Mouse (Mus musculus) limb, embryonic 13.5 days (tissue): ENCODE data around the gene Ubr4. TPM values are rescaled to one million over a fixed set of nuclear protein-coding genes. Genes with fewer than 3 reads are reported as not detected.

Experiments used
- ATAC-seq: fragments of 200-750 bp; cut with Nextera tagmentation; 2 replicates; pipeline ENCODE4 v1.8.0; 2017; ENCODE audit warnings: low read depth, moderate number of reproducible peaks, moderate TSS enrichment; ENCODE audit not compliant: low FRiP score
- H3K27ac ChIP-seq: fragments of 300-500 bp; sonication (generic); 2 replicates; pipeline ENCODE4 v1.5.1; 2015; ENCODE audit warnings: inconsistent platforms, mild to moderate bottlenecking, moderate library complexity
- H3K27me3 ChIP-seq: fragments of 300-500 bp; sonication (generic); 2 replicates; pipeline ENCODE4 v1.6.1; 2015; ENCODE audit warnings: mild to moderate bottlenecking, inconsistent platforms
- H3K36me3 ChIP-seq: fragments of 300-500 bp; sonication (generic); 2 replicates; pipeline ENCODE4 v1.6.1; 2015; ENCODE audit warnings: inconsistent platforms, mild to moderate bottlenecking, moderate library complexity
- H3K4me1 ChIP-seq: fragments of 300-500 bp; sonication (generic); 2 replicates; pipeline ENCODE4 v1.6.1; 2015; ENCODE audit warnings: inconsistent platforms
- H3K4me2 ChIP-seq: fragments of 300-500 bp; sonication (generic); replicated peaks from 2 replicates; pipeline ENCODE4 v1.6.1; 2015; ENCODE audit warnings: inconsistent platforms, mild to moderate bottlenecking, moderate library complexity
- H3K4me3 ChIP-seq: fragments of 300-500 bp; sonication (generic); 2 replicates; pipeline ENCODE4 v1.5.1; 2015; ENCODE audit warnings: moderate library complexity, mild to moderate bottlenecking, inconsistent platforms
- H3K9ac ChIP-seq: fragments of 300-500 bp; sonication (generic); 2 replicates; pipeline ENCODE4 v1.6.1; 2015; ENCODE audit warnings: mild to moderate bottlenecking, inconsistent platforms
- H3K9me3 ChIP-seq: fragments of 300-500 bp; sonication (generic); 2 replicates; pipeline ENCODE4 v1.6.1; 2016; ENCODE audit warnings: inconsistent platforms
- WGBS: fragments of 180-500 bp; shearing (Covaris S2); methylation state at CpG from one replicate; pipeline ENCODE4 v1.1.7; 2015; 5-methylcytosine and 5-hydroxymethylcytosine counted together
- polyA plus RNA-seq: library from polyadenylated mRNA; unstranded; fragments of >200 nt; fragmentation: Nextera tagmentation; extraction: Ambion mirVana; gene quantifications from 2 replicates; pipeline ENCODE4 v1.2.1, GENCODE M21; 2015

Gene Ubr4
- 75.6 and 78.3 TPM in 2 replicates for polyA plus RNA-seq

DNA sequence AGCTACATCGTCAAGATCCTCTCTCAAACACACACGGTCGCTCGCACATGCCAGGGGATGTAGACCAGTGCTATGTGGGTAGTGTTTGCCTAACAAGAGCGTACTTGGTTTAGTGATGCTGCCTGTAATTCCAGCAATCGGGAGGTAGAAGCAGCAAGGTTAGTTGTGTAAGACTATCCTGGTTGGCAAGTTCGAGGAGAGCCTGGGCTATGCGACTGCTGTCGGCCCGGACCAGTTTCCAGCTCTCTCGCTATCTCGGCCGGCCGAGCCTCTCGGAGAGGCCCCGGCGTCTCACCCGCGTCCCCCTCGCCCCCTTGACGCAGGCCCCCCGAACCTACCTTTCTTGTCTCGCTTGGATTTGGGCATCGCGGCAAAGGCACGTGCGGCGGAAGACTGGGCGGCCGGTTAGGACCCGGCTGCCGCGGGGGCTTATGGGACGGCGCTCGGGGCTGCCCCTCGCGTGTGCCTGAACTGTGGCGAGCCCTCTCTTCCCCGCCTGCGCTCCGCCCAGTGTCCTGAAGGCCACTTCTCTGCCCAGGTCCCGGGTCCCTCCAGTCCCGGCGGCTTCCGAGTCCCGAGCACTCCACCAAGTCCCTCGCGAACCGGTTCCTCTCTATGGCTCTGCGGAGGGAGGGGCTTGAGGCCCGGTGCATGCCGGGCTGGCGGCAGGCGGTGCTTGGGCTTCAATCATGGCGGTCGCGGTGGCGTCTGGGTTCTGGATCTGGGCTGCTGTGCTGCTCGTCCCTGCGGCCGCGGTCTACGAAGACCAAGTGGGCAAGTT lies at the start of gene Ubr4, which contains the start of the genes Mrto4 and Emc1:
Gene Ubr4, plus strand, starts transcription at position 679 of the 781 bp plus-strand sequence.
Gene Mrto4, minus strand, starts transcription at position 646 of the 781 bp plus-strand sequence.
Gene Emc1, plus strand, starts transcription at position 657 of the 781 bp plus-strand sequence.
- H3K4me3 ChIP-seq: peak within 1 kb of the TSS; percentile 87
- H3K4me2 ChIP-seq: peak within 1 kb of the TSS; percentile 97
- H3K4me1 ChIP-seq: peaks cover 21% of the 10 kb centered on the region
- peak; percentile 96 for ATAC-seq
- H3K27ac ChIP-seq: peak within 1 kb of the TSS; percentile 93
- no peaks in the 10 kb centered on the region for H3K9me3 ChIP-seq
- no peaks in the 10 kb centered on the region for H3K27me3 ChIP-seq
- under 1% methylated on average over 64 of the region's 64 CpGs for WGBS
- H3K36me3 ChIP-seq: peaks cover 58% of the 10 kb centered on the region
- peak within 1 kb of the TSS; percentile 93 for H3K9ac ChIP-seq

DNA sequence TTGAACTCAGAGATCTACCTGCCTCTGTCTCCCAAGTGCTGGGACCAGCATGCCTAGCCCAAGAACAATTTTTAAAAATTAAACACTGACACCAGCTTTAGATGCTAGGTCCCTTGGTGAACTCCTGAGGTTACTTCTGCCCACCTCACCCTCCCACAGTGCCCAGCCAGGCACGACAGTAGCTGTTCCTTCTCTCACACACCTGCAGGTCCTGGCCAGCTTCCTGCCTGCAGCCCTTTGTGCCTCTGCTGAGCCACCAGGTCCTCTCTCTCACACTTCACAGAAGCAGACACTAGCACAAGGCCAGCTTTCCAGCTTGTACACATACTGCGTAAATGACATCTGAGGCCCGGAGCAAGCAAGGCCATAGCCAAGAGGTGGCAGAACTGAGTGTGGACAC lies 46.9 kb upstream of the Ubr4 start:
- H3K36me3 ChIP-seq: peaks cover 57% of the 10 kb centered on the region
- H3K4me3 ChIP-seq: no peak overlapping the region
- H3K9ac ChIP-seq: no peak overlapping the region
- no peaks in the 10 kb centered on the region for H3K9me3 ChIP-seq
- peaks cover 13% of the 10 kb centered on the region for H3K4me1 ChIP-seq
- ATAC-seq: no peak
- H3K27me3 ChIP-seq: no peaks in the 10 kb centered on the region
- H3K4me2 ChIP-seq: no peak overlapping the region
- 91% methylated on average over 3 of the region's 3 CpGs for WGBS
- H3K27ac ChIP-seq: no peak overlapping the region

DNA sequence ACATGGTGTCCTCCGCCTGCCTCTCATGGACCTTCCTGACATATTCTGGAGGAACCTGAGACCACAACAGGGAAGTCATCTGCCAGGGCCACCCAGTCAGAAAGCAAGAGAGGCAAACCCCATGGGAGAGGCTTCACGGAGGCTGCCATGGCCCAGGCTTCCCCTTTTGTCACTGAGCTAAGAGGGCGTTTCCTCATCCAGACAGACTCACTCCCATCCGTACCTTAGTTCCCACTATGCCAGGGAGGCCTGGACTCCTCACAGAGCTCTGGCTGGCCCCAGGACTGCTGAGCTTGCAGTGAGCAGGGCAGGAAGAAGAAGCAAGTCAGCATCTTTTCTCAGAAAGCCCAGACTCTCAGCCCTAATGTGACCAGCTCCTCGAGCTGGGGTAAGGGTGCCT lies 44.5 kb upstream of the Ubr4 start:
- peaks cover 28% of the 10 kb centered on the region for H3K4me1 ChIP-seq
- H3K36me3 ChIP-seq: peaks cover 33% of the 10 kb centered on the region
- no peak overlapping the region for H3K4me2 ChIP-seq
- no peak for ATAC-seq
- no peak overlapping the region for H3K9ac ChIP-seq
- H3K9me3 ChIP-seq: no peaks in the 10 kb centered on the region
- no peak overlapping the region for H3K4me3 ChIP-seq
- H3K27me3 ChIP-seq: no peaks in the 10 kb centered on the region
- WGBS: 81% methylated on average over 5 of the region's 5 CpGs
- no peak overlapping the region for H3K27ac ChIP-seq

DNA sequence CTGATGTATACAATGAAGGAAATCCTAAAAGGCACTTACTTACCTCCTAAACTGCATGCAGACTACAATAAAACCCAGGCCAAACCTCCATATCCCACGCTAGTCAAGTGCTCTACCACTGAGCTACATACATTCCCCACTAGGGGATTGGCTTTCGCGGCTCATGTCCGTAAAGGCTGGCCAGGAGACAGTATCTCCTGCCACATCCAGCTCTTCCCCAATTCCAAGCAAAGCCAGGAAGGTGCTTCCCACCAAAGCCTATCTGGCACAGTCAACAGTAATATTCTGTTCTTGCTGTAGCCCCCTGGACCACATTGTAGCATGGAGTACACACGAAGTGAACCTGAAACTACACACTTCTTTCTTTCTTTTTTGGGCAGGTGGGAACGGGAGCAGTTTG lies 42.8 kb upstream of the Ubr4 start:
- Histone ChIP-seq H3K27me3 (no peaks in the 10 kb centered on the region), H3K4me2 (peak overlapping the region; percentile 98), H3K36me3 (peaks cover 39% of the 10 kb centered on the region), H3K9ac (peak overlapping the region; percentile 99), H3K4me3 (peak overlapping the region; percentile 96), H3K27ac (no peak overlapping the region), H3K4me1 (peaks cover 28% of the 10 kb centered on the region), H3K9me3 (no peaks in the 10 kb centered on the region)
- no peak for ATAC-seq
- 14% methylated on average over 6 of the region's 6 CpGs for WGBS

DNA sequence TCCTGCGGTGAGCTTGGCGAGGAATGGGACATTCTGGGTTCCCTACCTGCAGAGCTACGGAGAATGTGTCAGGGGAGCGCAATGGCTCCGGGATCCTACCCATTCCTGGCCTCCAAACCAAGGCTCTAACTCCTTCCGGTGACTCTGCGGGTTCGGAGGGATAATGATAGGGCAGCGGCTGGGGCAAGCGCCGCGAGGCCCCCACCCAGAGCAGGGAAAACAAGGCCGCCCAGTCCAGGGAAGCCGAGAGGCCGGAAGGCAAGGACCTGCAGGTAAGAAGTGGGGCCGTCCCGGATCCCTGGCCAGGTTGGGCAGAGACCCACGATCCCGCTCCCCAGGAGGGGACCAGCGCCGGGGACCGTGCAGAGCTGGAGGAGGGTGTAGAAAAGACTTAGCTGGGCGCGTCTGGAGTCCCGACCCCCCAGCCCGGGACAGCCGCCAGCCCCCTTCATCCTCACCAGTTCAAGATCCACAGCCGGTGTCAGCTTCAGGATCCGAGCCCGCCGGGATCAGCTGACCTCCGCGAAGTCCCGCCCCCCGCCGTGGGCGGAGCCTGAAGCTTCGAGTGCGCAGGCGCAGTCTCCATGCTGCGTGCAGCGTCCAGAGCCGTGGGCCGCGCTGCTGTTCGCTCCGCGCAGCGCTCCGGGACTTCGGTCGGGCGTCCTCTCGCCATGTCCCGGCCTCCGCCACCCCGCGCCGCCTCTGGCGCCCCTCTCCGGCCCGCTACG lies 42.1 kb upstream of the Ubr4 start, which contains the start of the genes Pqlc2 and Akr7a5:
Gene Pqlc2, minus strand, starts transcription at position 538 of the 728 bp plus-strand sequence.
Gene Akr7a5, plus strand, starts transcription at position 574 of the 728 bp plus-strand sequence.
- Histone ChIP-seq H3K9me3 (no peaks in the 10 kb centered on the region), H3K27me3 (no peaks in the 10 kb centered on the region), H3K9ac (peak within 1 kb of the TSS; percentile 99), H3K4me1 (peaks cover 28% of the 10 kb centered on the region), H3K27ac (peak within 1 kb of the TSS; percentile 70; the same call in 1 of the 2 replicates), H3K36me3 (peaks cover 39% of the 10 kb centered on the region), H3K4me2 (peak within 1 kb of the TSS; percentile 98), H3K4me3 (peak within 1 kb of the TSS; percentile 96)
- peak; percentile 89 for ATAC-seq
- WGBS: under 1% methylated on average over 63 of the region's 63 CpGs

DNA sequence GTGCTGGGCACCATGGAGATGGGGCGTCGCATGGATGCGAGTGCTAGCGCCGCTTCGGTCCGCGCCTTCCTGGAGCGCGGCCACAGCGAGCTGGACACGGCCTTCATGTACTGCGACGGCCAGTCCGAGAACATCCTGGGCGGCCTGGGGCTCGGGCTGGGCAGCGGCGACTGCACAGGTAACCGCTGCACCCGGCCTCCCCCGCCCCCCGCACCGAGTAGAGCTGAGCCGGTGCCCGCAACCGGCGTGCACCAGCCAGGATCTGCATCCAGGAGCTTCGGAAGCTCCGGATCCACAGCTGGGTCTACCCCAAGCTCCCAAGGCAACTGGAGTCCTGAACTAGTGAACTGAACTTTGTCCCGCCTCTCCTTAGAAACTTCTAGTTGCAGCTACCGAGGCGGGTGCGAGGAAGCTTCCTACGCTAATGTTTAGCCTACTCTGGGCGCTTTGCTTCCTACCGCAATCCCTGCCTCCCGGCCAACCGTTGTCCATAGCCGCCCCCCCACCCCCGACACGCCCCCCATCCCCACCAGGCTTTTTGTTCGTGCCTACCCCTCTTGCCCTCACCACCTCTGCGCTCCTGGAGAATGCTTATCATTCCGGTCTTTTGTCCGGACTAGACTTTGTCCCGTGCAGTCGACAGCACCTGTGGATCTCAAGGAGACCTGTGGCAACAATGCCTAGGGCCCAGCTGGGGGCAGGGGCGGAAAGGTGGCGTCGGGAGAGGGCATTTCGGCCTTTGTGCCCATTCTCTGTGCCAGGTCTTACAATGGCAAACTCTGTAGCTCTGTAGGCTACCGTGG lies 41.3 kb upstream of the Ubr4 start:
- Histone ChIP-seq H3K4me3 (peak overlapping the region; percentile 96), H3K4me2 (peak overlapping the region; percentile 98), H3K9me3 (no peaks in the 10 kb centered on the region), H3K4me1 (peaks cover 28% of the 10 kb centered on the region), H3K36me3 (peaks cover 39% of the 10 kb centered on the region), H3K27ac (peak overlapping the region; percentile 70; the same call in 1 of the 2 replicates), H3K9ac (peak overlapping the region; percentile 99), H3K27me3 (no peaks in the 10 kb centered on the region)
- peak; percentile 75 for ATAC-seq
- under 1% methylated on average over 51 of the region's 53 CpGs for WGBS

DNA sequence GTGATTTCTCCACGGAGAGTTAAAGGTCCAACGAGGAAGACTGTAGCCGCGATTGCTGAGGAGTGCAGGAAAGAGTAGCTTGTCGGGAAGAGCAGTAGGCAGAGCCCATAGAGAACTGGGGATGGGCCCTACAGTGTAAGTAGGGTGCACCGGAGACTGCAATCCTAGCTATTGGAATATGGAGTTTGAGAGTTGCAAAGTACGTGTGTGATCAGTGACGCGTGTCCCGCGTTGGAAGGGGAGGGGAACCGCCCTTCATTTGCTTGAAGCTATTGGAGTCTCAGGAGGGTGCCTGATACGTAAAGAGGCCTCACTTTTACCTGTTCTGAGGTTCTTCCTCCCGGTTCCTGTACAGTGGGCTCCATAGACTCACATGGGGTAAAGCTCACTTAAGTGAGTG lies 40.7 kb upstream of the Ubr4 start:
- WGBS: 23% methylated on average over 14 of the region's 14 CpGs
- peak overlapping the region; percentile 96 for H3K4me3 ChIP-seq

DNA sequence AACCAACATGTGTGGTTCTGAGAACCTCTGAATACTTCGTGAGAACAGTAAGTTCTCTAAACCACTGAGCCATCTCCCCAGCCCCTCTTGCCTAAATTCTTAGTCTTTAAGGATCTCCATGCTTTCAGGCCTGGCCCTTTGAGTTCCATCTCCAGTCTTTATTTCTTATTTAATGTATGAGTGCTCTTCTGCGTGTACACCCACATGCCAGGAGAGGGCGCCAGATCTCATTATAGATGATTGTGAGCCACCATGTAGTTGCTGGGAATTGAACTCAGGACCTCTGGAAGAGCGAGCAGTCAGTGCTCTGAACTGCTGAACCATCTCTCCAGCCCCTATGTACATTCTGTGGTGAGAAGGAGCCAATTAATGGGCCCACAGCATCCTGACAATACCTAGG lies 39.8 kb upstream of the Ubr4 start:
- ATAC-seq: no peak
- Histone ChIP-seq H3K4me3 (no peak overlapping the region), H3K9me3 (no peaks in the 10 kb centered on the region), H3K36me3 (peaks cover 40% of the 10 kb centered on the region), H3K27ac (no peak overlapping the region), H3K9ac (no peak overlapping the region), H3K27me3 (no peaks in the 10 kb centered on the region), H3K4me1 (peaks cover 28% of the 10 kb centered on the region), H3K4me2 (peak overlapping the region; percentile 98)
- WGBS: 64% methylated on average over 4 of the region's 4 CpGs

More for the DNA sequence above, 40.7 kb upstream of the Ubr4 start:
- H3K36me3 ChIP-seq: peaks cover 37% of the 10 kb centered on the region
- peak overlapping the region; percentile 98 for H3K4me2 ChIP-seq
- peak overlapping the region; percentile 99 for H3K9ac ChIP-seq
- no peak overlapping the region for H3K27ac ChIP-seq
- ATAC-seq: no peak
- H3K27me3 ChIP-seq: no peaks in the 10 kb centered on the region
- peaks cover 28% of the 10 kb centered on the region for H3K4me1 ChIP-seq
- H3K9me3 ChIP-seq: no peaks in the 10 kb centered on the region

DNA sequence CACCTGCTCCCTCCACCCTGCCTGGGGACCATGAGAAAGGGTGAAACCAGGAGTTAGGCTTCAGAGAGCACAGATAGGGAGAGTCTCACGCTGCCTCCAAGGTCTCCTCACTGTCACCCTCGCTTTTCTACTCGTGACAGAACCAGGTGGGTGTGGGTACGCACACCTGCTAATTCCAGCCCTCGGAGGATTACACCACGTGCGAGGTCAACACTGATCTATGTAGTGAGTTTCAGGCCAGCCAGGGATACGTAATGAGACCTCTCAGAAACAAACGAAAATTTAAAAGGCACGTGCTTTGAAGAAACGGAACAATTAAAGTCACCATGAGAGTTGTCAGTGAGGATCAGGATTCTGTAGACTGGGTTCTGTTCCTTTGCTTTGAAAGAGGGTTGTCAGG lies 34.0 kb upstream of the Ubr4 start:
- 90% methylated on average over 11 of the region's 11 CpGs for WGBS
- peaks cover 62% of the 10 kb centered on the region for H3K36me3 ChIP-seq
- ATAC-seq: no peak
- H3K9ac ChIP-seq: no peak overlapping the region
- H3K4me2 ChIP-seq: no peak overlapping the region
- H3K4me3 ChIP-seq: no peak overlapping the region
- H3K4me1 ChIP-seq: no peaks in the 10 kb centered on the region
- no peak overlapping the region for H3K27ac ChIP-seq
- no peaks in the 10 kb centered on the region for H3K27me3 ChIP-seq
- H3K9me3 ChIP-seq: no peaks in the 10 kb centered on the region

DNA sequence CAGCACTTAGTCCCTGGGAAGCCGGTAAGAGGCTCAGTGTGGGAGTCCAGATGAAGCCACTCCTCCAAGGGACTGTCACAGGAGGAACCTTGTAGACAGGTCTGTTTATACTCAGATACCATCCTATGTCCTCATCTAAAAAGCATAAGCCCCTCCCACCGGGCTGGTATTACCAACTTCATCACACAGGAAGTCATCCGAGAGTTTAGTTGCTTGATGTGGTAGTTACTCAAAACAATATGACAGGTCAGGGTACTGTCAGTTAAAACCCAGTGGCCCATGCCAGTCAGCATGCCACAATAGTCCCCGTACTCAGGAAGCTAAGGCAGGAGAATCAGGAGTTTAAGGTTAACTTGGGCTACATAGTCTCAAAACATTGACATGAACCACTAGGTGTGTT lies 32.7 kb upstream of the Ubr4 start:
- Histone ChIP-seq H3K9ac (no peak overlapping the region), H3K9me3 (no peaks in the 10 kb centered on the region), H3K4me3 (no peak overlapping the region), H3K27me3 (no peaks in the 10 kb centered on the region), H3K4me2 (no peak overlapping the region), H3K36me3 (peaks cover 52% of the 10 kb centered on the region), H3K4me1 (no peaks in the 10 kb centered on the region), H3K27ac (no peak overlapping the region)
- WGBS: 92% methylated on average over 4 of the region's 4 CpGs
- no peak for ATAC-seq

DNA sequence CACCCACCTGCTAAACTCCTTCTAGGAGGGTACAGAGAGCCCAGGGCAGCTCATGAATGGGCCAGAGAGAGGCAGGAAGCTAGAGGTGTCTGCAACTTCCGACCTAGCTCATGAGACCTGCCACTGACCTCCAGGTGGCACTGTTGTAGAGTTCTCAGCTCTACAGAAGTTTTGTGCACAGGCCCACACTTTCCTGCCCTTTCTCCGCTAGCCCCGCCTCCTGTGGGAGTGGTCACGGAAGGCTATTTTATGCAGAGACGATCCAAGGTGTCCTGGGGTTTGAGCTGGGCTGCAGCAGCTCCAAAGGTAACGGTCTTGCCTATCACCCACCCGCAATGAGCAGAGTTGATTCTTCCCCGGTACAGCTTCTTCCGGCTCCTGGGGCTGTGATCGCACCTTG lies 21.8 kb upstream of the Ubr4 start:
- peak overlapping the region; percentile 27 for H3K4me3 ChIP-seq
- peak overlapping the region; percentile 50 for H3K4me2 ChIP-seq
- no peak overlapping the region for H3K27ac ChIP-seq
- no peak overlapping the region for H3K9ac ChIP-seq
- H3K27me3 ChIP-seq: peaks cover 7% of the 10 kb centered on the region; the same call in 1 of the 2 replicates
- H3K9me3 ChIP-seq: no peaks in the 10 kb centered on the region
- peak; percentile 51; the same call in 1 of the 2 replicates for ATAC-seq
- no peaks in the 10 kb centered on the region for H3K36me3 ChIP-seq
- 6% methylated on average over 10 of the region's 10 CpGs for WGBS
- H3K4me1 ChIP-seq: no peaks in the 10 kb centered on the region
